Mouse (Mus musculus): ENCODE data around the gene Dclk1.

The Dclk1 gene

DNA sequence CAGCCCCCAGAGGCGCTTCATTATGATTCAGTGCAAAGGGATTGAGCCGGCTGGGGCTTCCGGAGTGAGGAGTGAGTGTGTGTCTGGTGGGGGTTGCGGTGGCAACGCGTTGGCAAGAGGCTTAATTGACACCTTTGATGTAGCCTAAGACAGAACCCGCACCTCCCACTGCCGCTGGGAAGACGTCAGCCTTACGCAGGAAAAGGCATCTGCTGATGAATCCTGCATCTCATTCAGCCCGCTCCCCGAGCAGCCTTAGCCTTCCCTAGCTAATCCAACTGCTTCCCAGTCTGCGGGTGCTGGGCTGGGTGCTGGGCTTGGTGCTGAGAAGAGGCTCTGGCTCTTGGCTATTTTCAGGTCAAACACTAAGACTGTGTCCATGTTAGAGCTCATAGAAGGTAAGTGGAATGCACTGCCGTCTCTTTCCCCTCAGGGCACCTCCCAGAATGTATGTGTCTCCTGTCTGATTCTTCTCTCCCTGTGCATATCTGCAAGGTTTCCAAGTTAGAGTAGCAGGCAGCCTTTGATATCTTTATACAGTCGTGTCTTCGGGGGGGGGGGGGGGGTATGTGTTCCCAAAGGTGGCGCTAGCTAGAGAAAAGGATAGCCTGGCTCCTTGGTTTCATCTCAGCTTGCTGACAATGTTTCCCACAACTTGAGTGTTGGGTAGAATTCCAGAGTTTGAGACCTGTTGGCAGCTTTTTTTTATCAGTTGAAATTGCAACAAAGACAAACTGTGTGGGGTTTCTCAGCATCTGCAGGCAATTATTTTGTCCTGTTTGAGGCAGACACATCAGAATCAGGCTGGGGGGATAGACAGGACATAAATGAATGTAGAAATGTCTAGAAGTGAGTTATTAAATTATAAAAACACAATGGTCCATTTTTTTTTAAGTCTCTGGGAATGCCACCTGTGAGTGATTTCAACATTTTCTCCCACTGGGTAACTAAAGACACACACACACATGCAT is 219.8 kb downstream of the Dclk1 start:
- DNase-seq = no peak

DNA sequence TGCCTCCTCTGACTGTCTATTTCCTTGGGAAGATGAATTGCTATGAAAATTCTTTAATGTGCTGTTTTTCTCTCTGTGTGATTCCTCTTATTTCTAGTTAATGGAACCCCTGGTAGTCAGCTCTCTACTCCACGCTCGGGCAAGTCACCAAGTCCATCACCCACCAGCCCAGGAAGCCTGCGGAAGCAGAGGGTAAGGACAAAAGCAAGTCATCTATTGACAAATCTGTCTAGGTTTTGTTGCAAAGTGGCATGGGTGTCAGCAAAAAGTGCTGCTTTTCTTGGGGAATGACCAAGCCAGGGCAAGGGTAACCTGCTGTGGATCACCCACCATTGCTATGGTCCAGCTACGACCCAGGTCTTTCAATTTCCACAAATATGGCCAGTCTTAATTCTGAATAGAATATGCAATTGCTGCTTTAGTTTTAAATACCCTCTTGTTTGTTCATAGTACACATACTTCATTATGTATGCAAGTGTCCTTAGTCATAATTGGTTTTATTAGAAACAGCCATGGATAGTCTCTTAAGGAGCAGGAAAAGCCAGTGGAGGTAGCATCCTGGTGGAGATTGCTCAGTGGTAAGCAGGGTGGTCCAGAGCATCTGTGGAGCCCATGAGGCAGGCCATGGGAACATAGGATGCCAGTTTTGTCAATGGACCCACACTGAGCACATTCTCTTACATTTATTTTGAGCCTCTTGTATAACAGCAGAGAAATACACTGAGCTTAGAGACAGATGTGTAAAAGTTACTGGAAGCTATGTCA is 220.9 kb downstream of the Dclk1 start:
- DNase-seq = no peak

DNA sequence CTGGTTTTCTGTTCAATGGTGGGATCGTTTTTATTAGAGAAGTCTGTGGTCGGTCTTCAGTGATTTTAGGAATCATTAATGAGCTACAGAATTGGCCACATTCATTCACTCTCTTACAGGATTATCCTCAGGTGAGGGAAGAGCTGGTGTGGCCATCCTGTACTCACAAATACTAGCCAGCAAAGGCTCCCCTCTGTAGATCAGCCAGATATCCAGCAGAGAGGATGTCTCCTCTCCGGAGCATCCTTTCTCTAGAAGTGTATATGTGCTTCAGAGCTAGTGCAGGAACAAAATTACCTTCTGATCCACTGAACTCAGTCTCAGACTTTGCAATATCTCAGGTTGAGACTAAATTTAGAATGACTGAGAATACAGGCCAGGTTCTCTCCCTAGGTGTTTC is 222.1 kb downstream of the Dclk1 start:
- DNase-seq = no peak

DNA sequence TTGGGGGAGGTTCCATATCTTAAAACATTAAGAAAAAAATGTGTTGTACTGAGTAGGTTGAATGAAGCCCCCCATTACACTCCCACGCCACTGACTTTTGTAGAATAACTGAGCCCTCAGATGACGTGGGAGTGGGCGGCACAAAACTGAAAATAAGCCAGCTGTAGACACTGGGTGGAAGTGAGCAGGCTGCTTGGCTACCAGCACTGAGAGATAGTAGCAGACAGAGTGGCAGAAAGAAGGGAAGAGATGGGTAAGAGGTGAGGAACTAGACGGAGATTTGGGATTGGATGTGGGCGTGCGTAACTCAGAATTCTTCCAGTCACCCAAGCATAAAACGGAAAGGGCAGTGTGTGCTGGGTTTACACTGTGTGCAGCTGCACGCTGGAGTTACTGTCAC is 223.6 kb downstream of the Dclk1 start:
- no peak for DNase-seq

DNA sequence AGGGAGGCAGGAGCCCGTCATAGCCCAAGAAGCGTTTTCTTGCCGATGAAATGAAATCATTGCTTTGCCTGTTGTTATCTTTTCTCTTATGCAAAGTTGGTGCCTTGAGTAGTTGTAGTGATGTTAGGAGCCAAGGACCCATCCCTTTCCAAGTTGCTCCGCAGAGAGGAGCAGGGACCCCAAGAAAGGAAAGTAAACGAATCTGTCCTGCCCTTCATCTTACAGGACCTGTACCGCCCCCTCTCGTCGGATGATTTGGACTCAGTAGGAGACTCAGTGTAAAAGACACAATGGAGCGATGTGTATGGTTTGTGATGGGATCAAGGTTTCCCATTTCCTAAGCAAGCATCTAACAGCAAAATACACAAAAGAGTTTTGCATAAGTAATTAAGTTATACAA is 224.2 kb downstream of the Dclk1 start:
- DNase-seq = no peak

DNA sequence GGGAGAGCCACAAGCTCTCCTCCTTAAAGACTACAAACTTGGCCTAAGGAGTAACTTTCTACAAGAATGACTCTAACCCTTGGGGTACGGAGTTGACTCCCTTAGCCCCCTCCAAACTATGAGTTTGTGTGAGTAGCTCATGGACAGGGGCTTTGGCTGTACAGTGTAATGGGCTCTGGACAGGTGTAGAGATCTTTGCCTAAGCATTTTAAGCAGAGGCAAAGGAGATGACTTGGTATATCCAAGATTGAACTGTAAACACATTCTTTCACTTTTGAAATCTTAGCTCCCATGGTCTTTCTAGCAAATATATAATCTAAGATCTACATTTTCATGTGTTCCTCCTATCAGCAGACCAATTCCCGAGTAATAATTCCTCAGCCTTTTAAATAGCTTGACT is 229.9 kb downstream of the Dclk1 start, which contains the start of gene Gm21954:
Gene Gm21954 (minus strand): TSS at position 101 of the 400 bp plus-strand sequence.
- DNase-seq = no peak

DNA sequence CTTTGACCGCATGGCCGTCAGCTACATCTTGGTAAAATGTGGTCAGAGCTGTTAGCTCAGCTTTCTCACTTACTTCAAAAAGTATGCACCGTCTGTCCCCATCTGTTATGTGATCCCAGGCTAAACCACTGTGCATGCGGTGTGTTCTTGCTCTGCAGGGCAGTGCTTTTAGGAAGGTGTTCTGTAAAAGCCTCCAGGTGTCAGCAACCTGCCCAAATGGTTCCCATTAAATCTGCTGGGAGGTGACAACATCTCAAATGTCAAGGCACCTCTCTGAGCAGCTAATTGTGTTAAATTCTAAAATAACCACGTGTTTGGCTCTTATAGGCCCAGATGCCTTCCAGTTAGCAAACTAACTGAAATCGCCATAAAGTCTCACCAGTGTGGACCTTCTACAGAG is 231.0 kb downstream of the Dclk1 start:
- no peak for DNase-seq

DNA sequence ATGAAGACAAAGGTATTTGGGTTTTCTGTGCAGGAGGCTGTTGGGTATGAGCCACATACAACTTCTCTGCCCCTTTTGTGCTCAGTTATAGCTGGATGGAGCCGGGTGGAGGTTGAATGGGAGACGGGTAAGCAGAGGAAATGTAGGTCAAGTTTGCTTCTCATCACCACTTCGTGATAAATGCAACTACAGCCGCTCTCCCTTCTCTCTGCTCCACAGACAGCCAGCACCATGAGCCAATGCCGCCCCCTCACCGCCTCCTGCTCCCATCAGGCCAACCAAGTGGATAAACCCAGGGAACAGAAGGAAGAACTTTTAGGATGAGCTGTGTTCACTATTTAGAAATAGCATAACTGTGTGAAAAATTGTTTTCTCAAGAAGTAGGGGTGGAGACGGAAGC is 234.5 kb downstream of the Dclk1 start:
- DNase-seq = no peak

DNA sequence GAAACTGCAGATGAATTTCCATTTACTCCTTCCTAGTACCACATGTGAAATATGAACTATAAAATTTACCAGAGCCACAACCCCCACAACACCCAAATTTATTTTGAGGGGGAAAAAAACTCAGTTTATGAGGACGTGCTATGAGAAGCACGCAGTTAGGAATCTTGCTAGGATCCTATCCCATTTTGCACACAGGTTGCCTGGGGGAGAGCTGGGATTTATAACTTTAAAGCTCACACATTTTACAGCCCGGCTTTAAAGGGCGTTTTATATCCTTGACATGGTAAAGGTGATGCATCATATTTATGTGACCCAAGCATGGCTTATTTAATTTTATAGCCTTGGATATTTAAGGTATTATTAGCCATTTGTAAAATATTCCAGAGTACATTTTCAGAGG is 237.1 kb downstream of the Dclk1 start:
- DNase-seq = no peak

DNA sequence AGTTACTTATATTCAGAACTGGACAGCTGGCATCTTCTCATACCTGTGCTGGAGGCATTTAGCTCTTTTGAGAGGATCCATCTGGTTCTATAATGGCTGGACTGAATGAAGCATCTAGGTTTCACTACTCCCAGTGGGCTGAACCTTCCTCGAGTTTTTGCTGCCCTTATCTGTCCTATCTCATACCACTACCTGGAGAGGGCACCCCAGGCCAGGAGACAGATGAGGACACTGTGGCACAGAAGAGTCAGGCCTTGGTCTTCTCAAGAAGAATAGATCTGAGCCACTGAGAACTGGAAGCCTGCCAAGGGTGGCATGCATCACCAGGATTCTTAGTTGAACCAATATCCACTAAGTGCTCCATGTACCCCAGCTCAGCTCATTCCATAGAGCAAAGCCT is 239.0 kb downstream of the Dclk1 start:
- DNase-seq = no peak

DNA sequence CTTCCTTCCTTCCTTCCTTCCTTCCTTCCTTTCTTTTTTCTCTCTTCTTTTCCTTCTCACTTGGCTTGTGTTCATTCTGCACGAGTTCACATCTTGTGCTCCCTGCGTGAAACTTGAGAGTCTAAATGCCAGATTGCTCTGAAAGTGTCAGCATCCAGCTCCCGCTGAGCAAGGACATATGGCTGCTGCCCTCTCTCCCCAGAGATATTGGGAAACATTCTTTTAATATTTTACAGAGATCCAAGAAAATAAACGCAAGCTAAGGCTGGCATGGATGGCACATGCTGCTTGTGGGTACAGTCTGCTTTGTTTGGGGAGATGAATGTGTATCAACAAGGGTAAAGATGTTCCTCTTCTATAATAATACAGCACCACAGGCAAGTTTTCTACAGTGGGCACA is 241.2 kb downstream of the Dclk1 start:
- no peak for DNase-seq

DNA sequence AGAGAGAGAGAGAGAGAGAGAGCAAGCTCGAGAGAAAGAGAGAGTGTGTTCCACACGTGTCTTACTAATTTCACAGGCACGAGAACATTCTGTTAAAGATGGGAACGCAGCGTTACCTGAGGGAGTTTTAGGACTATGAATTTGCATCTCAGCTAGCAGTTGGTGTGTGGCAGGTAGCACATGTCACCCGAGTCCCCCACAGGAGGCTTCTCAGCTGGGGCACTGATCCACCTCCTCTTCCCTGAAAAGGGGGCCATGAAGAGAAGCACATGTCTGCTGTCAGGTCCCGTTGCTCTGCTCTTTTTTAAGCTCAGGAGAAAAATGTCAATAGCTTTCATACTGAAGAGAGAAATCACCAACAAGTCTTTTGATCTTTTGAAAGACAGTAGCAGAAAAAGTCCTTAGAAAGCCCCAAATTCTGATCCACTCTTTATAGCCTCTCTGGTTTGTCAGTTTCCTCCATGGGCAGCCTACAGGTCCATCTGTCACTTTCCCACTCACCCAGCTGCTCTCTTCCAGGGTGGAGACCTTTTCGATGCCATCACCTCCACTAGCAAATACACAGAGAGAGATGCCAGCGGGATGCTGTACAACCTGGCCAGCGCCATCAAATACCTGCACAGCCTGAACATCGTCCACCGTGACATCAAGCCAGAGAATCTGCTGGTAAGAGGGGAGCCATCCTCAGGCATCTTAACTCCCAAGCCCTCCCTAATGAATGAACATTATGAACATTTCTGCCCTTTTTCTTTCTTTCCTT is 247.2 kb downstream of the Dclk1 start:
- DNase-seq = no peak

DNA sequence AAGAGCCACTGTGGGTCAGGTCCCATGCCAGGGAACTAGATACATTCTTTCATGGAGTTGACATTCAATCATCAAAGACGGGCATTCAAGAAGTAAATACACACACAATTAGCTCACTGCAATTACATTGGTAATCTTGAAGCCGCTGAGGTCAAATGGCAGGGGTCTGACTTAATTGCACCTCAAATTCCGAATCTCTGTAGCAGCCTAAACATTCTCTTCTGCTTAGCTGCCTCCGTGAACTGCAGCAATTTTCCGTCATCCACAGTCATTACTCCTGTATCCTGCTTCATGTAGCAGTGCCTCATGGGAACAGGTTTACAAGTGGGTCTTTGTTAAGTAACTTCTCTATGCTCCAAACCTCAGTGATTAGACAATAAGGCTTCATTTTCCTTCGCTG is 249.9 kb downstream of the Dclk1 start:
- DNase-seq = no peak

DNA sequence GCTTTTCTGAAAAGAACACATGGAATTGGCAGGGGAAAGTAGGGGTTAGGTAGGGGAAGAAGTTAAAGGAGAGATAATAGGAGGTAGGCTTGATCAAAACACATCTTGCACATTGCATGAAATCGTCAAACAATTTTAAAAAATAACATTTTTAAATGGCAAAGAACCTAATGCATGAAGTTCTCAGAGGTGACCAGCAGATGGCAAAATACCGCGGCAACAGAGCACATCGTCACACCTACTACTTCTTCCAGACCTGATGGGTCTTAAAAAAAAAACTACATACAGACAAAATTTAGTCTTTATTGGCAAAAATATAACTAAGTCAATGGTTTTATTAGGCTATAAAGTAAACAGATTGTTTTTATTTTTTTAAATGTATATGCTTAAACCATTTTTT is 252.2 kb downstream of the Dclk1 start:
- DNase-seq = no peak

DNA sequence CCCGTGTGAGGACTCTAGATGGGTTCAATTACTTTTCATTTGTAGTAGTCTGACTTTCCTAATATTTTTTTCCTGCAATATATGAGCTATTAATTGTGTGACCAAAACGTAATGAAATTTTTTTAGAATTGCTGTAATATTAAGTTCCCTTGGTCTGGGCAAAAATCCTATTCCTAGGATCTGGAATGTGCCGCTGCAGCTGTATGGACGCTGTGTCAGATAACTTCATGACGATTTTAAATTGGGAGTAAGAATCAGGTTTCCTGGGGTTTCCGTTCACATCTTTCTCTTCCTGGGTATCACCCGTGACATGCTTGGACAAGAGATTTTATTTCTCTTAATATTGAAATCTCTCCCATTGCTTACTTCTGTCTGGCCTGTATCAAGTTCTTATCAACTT is 253.1 kb downstream of the Dclk1 start:
- no peak for DNase-seq

DNA sequence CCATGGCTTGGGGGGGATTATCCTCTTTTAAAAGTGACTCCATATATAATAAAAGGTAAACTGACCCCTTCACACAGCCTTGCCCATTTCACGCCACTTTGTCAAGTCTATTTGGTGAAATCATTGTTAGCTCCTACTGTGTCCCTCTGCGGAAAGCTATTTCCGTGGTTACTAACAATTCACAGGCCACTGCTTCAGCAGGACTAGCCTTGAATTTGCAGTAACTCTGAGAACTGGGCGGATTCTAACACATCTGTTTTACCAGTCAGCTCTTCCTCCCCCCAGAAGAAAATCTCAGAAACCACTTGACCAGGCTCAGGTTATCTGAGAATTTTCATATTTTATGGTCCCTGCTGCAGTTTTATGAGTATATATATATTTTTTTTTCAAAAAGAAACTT is 253.7 kb downstream of the Dclk1 start:
- no peak for DNase-seq

DNA sequence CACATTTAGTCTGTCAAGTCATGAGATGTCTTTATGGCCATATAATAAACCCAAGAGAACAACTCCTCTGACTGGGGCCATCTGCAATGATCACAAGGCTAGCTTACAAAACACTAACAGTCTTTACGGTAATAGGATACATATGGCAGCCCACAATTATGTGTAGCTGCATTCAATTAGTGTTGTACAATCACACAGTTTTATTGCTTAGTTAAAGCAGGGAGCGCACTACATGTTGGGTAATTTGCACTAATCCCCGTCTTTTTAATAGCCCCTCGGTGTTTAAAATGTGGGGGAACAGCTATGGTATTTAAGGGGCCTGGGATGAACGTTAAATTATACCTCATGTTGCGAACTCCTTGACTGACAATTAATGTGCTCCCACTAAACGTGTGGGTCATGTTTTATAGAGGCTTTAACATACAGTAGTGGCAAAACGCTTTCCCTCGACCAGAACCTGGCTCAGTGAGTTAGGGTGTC is 254.3 kb downstream of the Dclk1 start:
- no peak for DNase-seq

DNA sequence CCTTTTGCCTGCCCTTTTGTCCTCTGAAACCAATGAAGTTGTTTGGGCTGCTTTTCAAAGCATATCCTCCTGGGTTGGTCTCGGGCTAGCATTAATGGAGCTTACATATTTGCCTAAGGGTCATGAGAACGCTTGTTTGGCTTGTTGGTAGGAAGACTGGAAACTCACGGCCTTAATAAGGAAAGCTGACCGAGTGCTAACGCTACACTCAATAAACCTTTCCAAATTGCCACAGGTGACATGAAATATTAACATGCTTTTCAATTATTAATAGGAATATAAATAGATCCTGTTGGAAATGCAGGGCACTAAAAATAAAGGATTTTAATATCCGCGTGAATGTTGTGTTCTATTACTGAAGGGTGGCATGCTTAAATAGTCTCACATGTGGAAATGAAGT is 257.1 kb downstream of the Dclk1 start:
- DNase-seq = peak in 1 of 2 experiments; percentile 10

DNA sequence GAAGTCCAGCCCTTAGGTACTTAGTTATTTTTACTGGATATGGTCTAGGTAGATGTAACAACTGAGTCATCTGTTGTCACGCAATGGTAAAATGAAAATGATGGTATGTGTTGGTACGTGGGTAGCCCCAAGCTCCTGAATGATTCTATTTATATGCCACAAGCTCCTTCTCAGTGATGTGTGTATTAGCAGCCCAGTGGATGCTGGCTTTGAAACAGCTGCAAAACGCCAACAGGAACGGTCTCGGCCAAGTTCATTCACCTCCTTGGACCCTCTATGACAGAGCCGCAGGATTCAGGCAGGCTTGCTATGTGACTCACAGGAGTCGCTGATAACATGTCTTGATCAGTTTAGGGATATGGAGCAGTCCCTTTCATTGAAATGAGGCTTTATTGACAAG is 268.0 kb downstream of the Dclk1 start:
- no peak for DNase-seq

DNA sequence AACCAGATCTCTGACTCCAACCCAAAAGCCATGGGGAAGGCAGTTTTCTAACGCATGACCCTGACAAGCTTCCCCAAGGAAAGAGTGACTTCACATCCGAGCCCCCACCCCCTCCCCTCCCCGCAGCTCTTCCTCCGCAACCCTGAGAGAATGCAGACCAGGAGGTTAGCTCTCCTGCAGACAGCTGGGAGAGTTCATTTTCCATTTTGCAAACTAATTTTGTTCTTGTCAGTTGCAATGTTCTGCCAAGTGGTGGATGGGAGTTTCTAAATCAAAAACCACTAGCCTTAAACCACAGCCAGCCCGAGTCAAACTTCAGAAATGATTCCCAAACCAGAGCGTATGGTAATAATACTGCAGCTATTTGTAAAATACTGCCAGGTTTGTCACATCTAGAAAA is 269.5 kb downstream of the Dclk1 start:
- DNase-seq = no peak

DNA sequence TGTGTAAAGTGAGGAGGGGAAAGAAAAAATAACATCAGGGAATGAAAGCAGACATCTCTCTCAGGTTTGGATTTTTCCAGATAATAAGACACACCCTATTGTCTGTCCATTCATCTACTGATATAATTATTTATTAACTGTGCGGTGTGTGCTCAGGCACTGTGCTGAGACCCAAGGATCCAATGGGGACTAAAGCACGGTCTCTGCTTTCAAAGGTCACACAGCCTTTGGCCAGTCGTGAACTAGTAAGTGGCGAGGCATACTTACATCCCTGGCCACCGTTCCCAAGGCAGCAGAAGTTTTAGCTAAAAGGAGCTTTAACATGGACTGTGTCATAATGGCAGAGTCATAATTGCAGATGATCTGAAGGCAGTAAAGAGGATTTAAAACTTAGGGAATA is 273.8 kb downstream of the Dclk1 start:
- DNase-seq = no peak

DNA sequence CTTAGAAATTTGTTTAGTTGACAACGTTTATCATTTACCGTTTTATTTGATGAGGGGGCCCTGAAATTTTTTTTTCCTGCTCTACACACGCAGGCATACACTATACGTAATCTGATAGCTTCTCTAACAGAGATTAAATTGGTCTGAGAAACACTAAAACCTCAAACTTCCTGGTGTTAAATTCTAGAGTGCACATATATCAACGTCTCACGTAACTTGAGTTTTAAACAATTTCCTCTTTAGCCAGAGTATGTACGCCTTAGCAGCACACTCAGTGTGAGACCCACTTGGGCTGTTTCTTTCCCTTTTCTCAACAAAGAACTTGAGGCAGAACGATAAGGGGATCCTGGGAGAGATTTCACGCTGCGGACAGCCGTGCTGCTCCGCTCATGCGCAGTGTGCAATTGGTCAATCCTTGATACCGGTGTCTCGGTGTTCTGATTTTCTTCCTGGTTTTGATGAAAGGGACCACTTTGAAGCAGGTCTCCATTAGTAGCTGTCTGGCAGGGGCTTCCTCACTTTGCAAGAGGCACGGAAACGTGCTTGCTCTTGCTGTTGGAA is 275.4 kb downstream of the Dclk1 start:
- no peak for DNase-seq
